Mouse (Mus musculus) MEL (cell line): ENCODE measurements around the gene Naa15. TPM values are rescaled to one million over a fixed set of nuclear protein-coding genes. Genes with fewer than 3 reads are reported as not detected.
A peak's percentile ranks its signal among the peaks of the same experiment; 100 is the strongest.

Experiments used
- DNase-seq: peaks from one replicate; pipeline ENCODE4 v3.0.0; 2011; ENCODE audit warnings: low read depth, low spot score
- H3K27ac ChIP-seq: 2 replicates; pipeline ENCODE4 v1.5.1; 2012; ENCODE audit warnings: low read depth, mild to moderate bottlenecking, control low read depth, low read length, moderate library complexity; ENCODE audit not compliant: control insufficient read depth
- H3K27me3 ChIP-seq, 2 experiments: fragments of 150-350 bp in 1 of 2; sonication (generic) in 1 of 2; 2 replicates each; pipeline ENCODE4 v1.6.1; 2012; ENCODE audit warnings: low read length in 2 of 2, mild to moderate bottlenecking in 2 of 2, improper control_type of control experiment in 1 of 2, moderate library complexity in 1 of 2; ENCODE audit not compliant: insufficient read depth in 2 of 2, control insufficient read depth in 1 of 2
- H3K36me3 ChIP-seq, 2 experiments: 2 replicates each; pipeline ENCODE4 v1.6.1; 2012 to 2014; ENCODE audit warnings: low read length in 2 of 2, improper control_type of control experiment in 1 of 2, inconsistent platforms in 1 of 2, mild to moderate bottlenecking in 1 of 2; ENCODE audit not compliant: insufficient read depth in 2 of 2, control insufficient read depth in 1 of 2
- H3K4me1 ChIP-seq, 2 experiments: fragments of 150-350 bp in 1 of 2; sonication (generic) in 1 of 2; 2 replicates each; pipeline ENCODE4 v1.6.1; 2012; ENCODE audit warnings: low read length in 2 of 2, improper control_type of control experiment in 1 of 2, mild to moderate bottlenecking in 1 of 2; ENCODE audit not compliant: insufficient read depth in 2 of 2, control insufficient read depth in 1 of 2
- H3K4me3 ChIP-seq, 2 experiments: fragments of 150-350 bp in 1 of 2; sonication (generic) in 1 of 2; 2 replicates each; pipeline ENCODE4 v1.5.1; 2012; ENCODE audit warnings: low read depth in 2 of 2, low read length in 2 of 2, mild to moderate bottlenecking in 2 of 2, moderate library complexity in 2 of 2, control low read depth in 1 of 2, improper control_type of control experiment in 1 of 2; ENCODE audit not compliant: control insufficient read depth in 1 of 2, insufficient read depth in 1 of 2
- H3K79me2 ChIP-seq: 2 replicates; pipeline ENCODE4 v1.6.1; 2012; ENCODE audit warnings: mild to moderate bottlenecking, low read length, moderate library complexity; ENCODE audit not compliant: control insufficient read depth, poor library complexity, insufficient read depth
- H3K9ac ChIP-seq: 2 replicates; pipeline ENCODE4 v1.6.1; 2012; ENCODE audit warnings: low read depth, mild to moderate bottlenecking, control low read depth, low read length, moderate library complexity; ENCODE audit not compliant: control insufficient read depth, poor library complexity, severe bottlenecking
- H3K9me3 ChIP-seq: fragments of 150-350 bp; sonication (generic); replicated peaks from 2 replicates; pipeline ENCODE4 v1.6.1; 2012; ENCODE audit warnings: mild to moderate bottlenecking, low read length, improper control_type of control experiment, moderate library complexity; ENCODE audit not compliant: insufficient read depth
- BHLHE40 ChIP-seq: IDR thresholded peaks from 2 replicates; pipeline ENCODE4 v1.6.1; 2012; ENCODE audit warnings: low read depth, mild to moderate bottlenecking, inconsistent platforms, low read length, improper control_type of control experiment, borderline replicate concordance
- CTCF ChIP-seq, 3 experiments: IDR thresholded peaks in 2 of 3; conservative IDR thresholded peaks in 1 of 3; 2 replicates each; pipeline ENCODE4 v1.5.1; 2011 to 2012; ENCODE audit warnings: low read length in 3 of 3, low read depth in 2 of 3, mild to moderate bottlenecking in 2 of 3, improper control_type of control experiment in 1 of 3, inconsistent platforms in 1 of 3, mixed read lengths in 1 of 3, moderate library complexity in 1 of 3; ENCODE audit not compliant: control insufficient read depth in 1 of 3, insufficient read depth in 1 of 3, poor library complexity in 1 of 3, severe bottlenecking in 1 of 3
- ELF1 ChIP-seq: IDR thresholded peaks from 2 replicates; pipeline ENCODE4 v1.6.1; 2014; ENCODE audit warnings: low read depth, mild to moderate bottlenecking, inconsistent platforms, low read length, improper control_type of control experiment, moderate library complexity
- HCFC1 ChIP-seq: IDR thresholded peaks from 2 replicates; pipeline ENCODE4 v1.6.1; 2012; ENCODE audit warnings: low read depth, mild to moderate bottlenecking, inconsistent platforms, low read length, improper control_type of control experiment, moderate library complexity
- MEF2A ChIP-seq: IDR thresholded peaks from 2 replicates; pipeline ENCODE4 v1.6.1; 2014; ENCODE audit warnings: low read depth, mild to moderate bottlenecking, inconsistent platforms, low read length, improper control_type of control experiment; ENCODE audit not compliant: poor library complexity, insufficient replicate concordance, severe bottlenecking; ENCODE audit errors: extremely low read depth
- MYB ChIP-seq: IDR thresholded peaks from 2 replicates; pipeline ENCODE4 v1.6.1; 2011; ENCODE audit warnings: mild to moderate bottlenecking, low read depth, low read length, improper control_type of control experiment
- MYC ChIP-seq: IDR thresholded peaks from 2 replicates; pipeline ENCODE4 v1.6.1; 2011; ENCODE audit warnings: low read depth, mild to moderate bottlenecking, low read length, improper control_type of control experiment, moderate library complexity
- SIN3A ChIP-seq: IDR thresholded peaks from 2 replicates; pipeline ENCODE4 v1.6.1; 2012; ENCODE audit warnings: low read length, improper control_type of control experiment, inconsistent platforms
- TAL1 ChIP-seq: IDR thresholded peaks from 2 replicates; pipeline ENCODE4 v1.6.1; 2012; ENCODE audit warnings: mild to moderate bottlenecking, inconsistent platforms, low read length, moderate library complexity, mixed read lengths
- USF1 ChIP-seq: IDR thresholded peaks from 2 replicates; pipeline ENCODE4 v1.6.1; 2014; ENCODE audit warnings: low read depth, mild to moderate bottlenecking, inconsistent platforms, low read length, improper control_type of control experiment, moderate library complexity
- USF2 ChIP-seq, 2 experiments: IDR thresholded peaks; 2 replicates each; pipeline ENCODE4 v1.6.1; 2011 to 2012; ENCODE audit warnings: improper control_type of control experiment in 2 of 2, low read length in 2 of 2, borderline replicate concordance in 1 of 2, inconsistent platforms in 1 of 2, low read depth in 1 of 2, mild to moderate bottlenecking in 1 of 2; ENCODE audit not compliant: insufficient read depth in 1 of 2
- ZC3H11A ChIP-seq: IDR thresholded peaks from 2 replicates; pipeline ENCODE4 v1.6.1; 2012; ENCODE audit warnings: low read depth, mild to moderate bottlenecking, inconsistent platforms, low read length, improper control_type of control experiment
- ZKSCAN1 ChIP-seq: IDR thresholded peaks from 2 replicates; pipeline ENCODE4 v1.6.1; 2012; ENCODE audit warnings: low read depth, mild to moderate bottlenecking, inconsistent platforms, low read length, improper control_type of control experiment, moderate library complexity
- polyA plus RNA-seq, 2 experiments: library from polyadenylated mRNA; stranded (reverse) in 1 of 2; unstranded in 1 of 2; fragments of >175 nt in 1 of 2; fragments of >200 nt in 1 of 2; gene quantifications; 2 replicates each; pipeline versions ENCODE4 v1.2.1 to v1.2.4; 2012; ENCODE audit warnings: low replicate concordance in 2 of 2, low read depth in 1 of 2; ENCODE audit not compliant: insufficient read length in 2 of 2, insufficient read depth in 1 of 2, missing spikeins in 1 of 2
- total RNA-seq: library from RNA; depleted of rRNA; stranded (reverse); fragments of 300-350 nt; gene quantifications from 2 replicates; pipeline ENCODE4 v1.2.3, GENCODE M21; 2012

The Naa15 gene
- total and polyA plus RNA-seq, 3 experiments: 36.6 to 558 (median 61.6) TPM

DNA sequence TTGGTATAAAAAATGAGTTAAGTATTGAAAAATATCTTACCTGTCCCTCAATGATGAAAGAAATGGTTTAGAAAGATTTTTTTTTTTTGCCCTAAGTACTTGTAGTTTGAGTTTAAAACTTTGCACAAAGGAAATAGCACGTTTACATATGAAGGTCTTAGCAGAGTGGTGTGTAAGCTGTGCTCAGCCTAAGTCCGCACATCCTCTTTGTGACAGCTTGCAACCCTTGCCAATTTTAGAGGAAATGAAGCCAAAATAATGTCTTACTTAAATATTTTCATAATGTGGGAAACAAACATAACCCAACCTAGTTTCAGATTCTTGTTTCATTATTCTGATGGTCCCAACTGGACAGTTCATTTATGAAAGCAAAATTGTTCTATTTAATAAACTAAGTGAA, 79.5 kb downstream of the Naa15 start:
- no peak overlapping the region for H3K27ac ChIP-seq
- no peaks in the 10 kb centered on the region for H3K27me3 ChIP-seq
- H3K9ac ChIP-seq: no peak overlapping the region
- no peaks in the 10 kb centered on the region; the same call in 1 of the 2 replicates for H3K79me2 ChIP-seq
- peaks cover 0 to 4% of the 10 kb centered on the region in 2 experiments; a peak in 2 of 4 replicates for H3K36me3 ChIP-seq
- no peaks in the 10 kb centered on the region for H3K4me1 ChIP-seq
- no peaks in the 10 kb centered on the region for H3K9me3 ChIP-seq
- TF ChIP-seq BHLHE40 (no peak), ELF1 (no peak)
- DNase-seq: no peak
- H3K4me3 ChIP-seq: no peak overlapping the region

DNA sequence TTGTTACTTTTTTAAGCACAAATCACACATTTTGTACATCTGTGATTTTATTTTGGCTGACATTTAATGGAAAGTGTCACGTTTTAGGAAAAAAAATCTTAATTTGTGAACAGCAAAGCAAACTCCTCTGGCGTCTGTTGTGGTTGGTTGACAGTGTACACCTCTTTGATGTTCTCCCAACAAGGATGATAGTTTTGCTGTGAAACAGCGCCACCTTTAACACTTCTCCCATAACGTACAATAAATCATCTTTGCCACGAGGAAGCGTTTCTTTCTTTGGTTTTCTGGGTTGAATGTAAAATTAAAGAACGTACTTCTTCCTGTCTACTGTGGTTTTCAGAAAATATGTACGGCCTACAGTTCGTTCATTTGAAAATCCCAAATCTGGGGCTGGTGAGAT, 80.7 kb downstream of the Naa15 start:
- Histone ChIP-seq H3K9ac (no peak overlapping the region), H3K27me3 (no peaks in the 10 kb centered on the region), H3K36me3 (peaks cover 0 to 4% of the 10 kb centered on the region in 2 experiments; a peak in 2 of 4 replicates), H3K4me3 (no peak overlapping the region), H3K4me1 (no peaks in the 10 kb centered on the region), H3K27ac (no peak overlapping the region), H3K9me3 (no peaks in the 10 kb centered on the region), H3K79me2 (no peaks in the 10 kb centered on the region; the same call in 1 of the 2 replicates)
- DNase-seq: no peak
- TF ChIP-seq CTCF (IDR thresholded peaks at IDR 0.05 in 2 of 3, conservative IDR thresholded peaks at IDR 0.05 in 1 of 3; ENCODE audit: control insufficient read depth in 1 of 3, insufficient read depth in 1 of 3, low read depth in 2 of 3, low read length in 3 of 3, poor library complexity in 1 of 3, severe bottlenecking in 1 of 3) (peak in 1 of 3 experiments; percentile 10; a peak in 1 of 6 replicates), MYB (no peak), MYC (no peak), TAL1 (no peak), HCFC1 (no peak)
- TF ChIP-seq, all 39 proteins: peak for 1

DNA sequence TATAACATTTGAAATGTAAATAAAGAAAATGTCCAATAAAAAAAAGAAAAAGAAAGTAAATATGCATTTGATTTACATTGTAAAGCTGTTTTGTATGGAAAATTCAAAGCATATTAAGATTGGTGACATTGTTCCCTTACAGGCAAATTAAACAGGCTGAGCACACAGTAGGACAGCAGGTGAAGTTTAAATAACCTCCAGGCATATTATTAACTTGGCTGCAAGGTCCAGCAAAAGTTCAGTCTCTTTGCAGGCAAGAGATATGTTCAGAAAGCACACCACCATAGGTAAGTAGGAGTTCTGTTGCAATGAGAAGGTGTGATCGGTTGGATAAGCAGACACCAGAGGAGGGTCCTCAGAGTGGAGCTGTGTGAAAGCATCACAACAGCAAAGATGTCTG, 83.0 kb downstream of the Naa15 start:
- Histone ChIP-seq H3K27ac (no peak overlapping the region), H3K36me3 (peaks cover 0 to 4% of the 10 kb centered on the region in 2 experiments; a peak in 2 of 4 replicates), H3K9ac (no peak overlapping the region), H3K79me2 (no peaks in the 10 kb centered on the region), H3K9me3 (no peaks in the 10 kb centered on the region), H3K27me3 (no peaks in the 10 kb centered on the region), H3K4me1 (no peaks in the 10 kb centered on the region), H3K4me3 (no peak overlapping the region)
- no peak for TF ChIP-seq USF1
- no peak for TF ChIP-seq MEF2A
- TF ChIP-seq ZC3H11A: no peak
- TF ChIP-seq ZKSCAN1: peak; percentile 74
- TF ChIP-seq USF2 (IDR thresholded peaks at IDR 0.05; ENCODE audit: borderline replicate concordance in 1 of 2, insufficient read depth in 1 of 2, low read depth in 1 of 2, low read length in 2 of 2): no peak
- TF ChIP-seq SIN3A: no peak
- TF ChIP-seq MYC: no peak
- no peak for DNase-seq
